Mouse (Mus musculus) hindbrain, embryonic 16.5 days (tissue): ENCODE results near the gene Tctn1. TPM values are rescaled to one million over a fixed set of nuclear protein-coding genes. Genes with fewer than 3 reads are reported as not detected.

Source experiments
- ATAC-seq: fragments of 200-750 bp; cut with Nextera tagmentation; 2 replicates; pipeline ENCODE4 v1.8.0; 2017; ENCODE audit warnings: moderate TSS enrichment, moderate library complexity
- H3K27ac ChIP-seq: fragments of 300-500 bp; sonication (generic); 2 replicates; pipeline ENCODE4 v1.5.1; 2014; ENCODE audit warnings: low read depth, mild to moderate bottlenecking, control low read depth, low read length, moderate library complexity
- H3K27me3 ChIP-seq: fragments of 300-500 bp; sonication (generic); replicated peaks from 2 replicates; pipeline ENCODE4 v1.6.1; 2014; ENCODE audit warnings: low read length; ENCODE audit not compliant: control insufficient read depth, insufficient read depth
- H3K36me3 ChIP-seq: fragments of 300-500 bp; sonication (generic); 2 replicates; pipeline ENCODE4 v1.6.1; 2014; ENCODE audit warnings: mild to moderate bottlenecking, low read length, moderate library complexity, mixed read lengths; ENCODE audit not compliant: control insufficient read depth, insufficient read depth
- H3K4me1 ChIP-seq: fragments of 300-500 bp; sonication (generic); 2 replicates; pipeline ENCODE4 v1.6.1; 2014; ENCODE audit warnings: low read depth, low read length; ENCODE audit not compliant: control insufficient read depth, insufficient read depth
- H3K4me2 ChIP-seq: fragments of 300-500 bp; sonication (generic); 2 replicates; pipeline ENCODE4 v1.6.1; 2014; ENCODE audit warnings: mild to moderate bottlenecking, low read length, control low read depth, moderate library complexity
- H3K4me3 ChIP-seq: fragments of 300-500 bp; sonication (generic); 2 replicates; pipeline ENCODE4 v1.5.1; 2014; ENCODE audit warnings: mild to moderate bottlenecking, low read length, control low read depth, moderate library complexity
- H3K9ac ChIP-seq: fragments of 300-500 bp; sonication (generic); 2 replicates; pipeline ENCODE4 v1.6.1; 2014; ENCODE audit warnings: low read depth, mild to moderate bottlenecking, control low read depth, low read length, moderate library complexity
- H3K9me3 ChIP-seq: fragments of 300-500 bp; sonication (generic); 2 replicates; pipeline ENCODE4 v1.6.1; 2014; ENCODE audit warnings: mild to moderate bottlenecking, low read length, moderate library complexity; ENCODE audit not compliant: control insufficient read depth
- WGBS: fragments of 180-500 bp; shearing (Covaris S2); extraction: QIAGEN DNeasy Blood & Tissue Kit; methylation state at CpG from one replicate; pipeline ENCODE4 v1.1.7; 2014; 5-methylcytosine and 5-hydroxymethylcytosine counted together
- polyA plus RNA-seq: library from polyadenylated mRNA; unstranded; fragments of >200 nt; fragmentation: Nextera tagmentation; extraction: Ambion mirVana; gene quantifications from 2 replicates; pipeline ENCODE4 v1.2.1, GENCODE M21; 2015

The Tctn1 gene
- polyA plus RNA-seq, 1 experiment from 2014 or later = 5.3 TPM

- H3K4me2 ChIP-seq = no peak overlapping the region
- H3K9ac ChIP-seq = no peak overlapping the region
- H3K9me3 ChIP-seq = no peaks in the 10 kb centered on the region
- peaks cover 13% of the 10 kb centered on the region for H3K36me3 ChIP-seq
- 55% methylated on average over 7 of the region's 7 CpGs for WGBS
- no peaks in the 10 kb centered on the region for H3K27me3 ChIP-seq
- H3K4me1 ChIP-seq = peaks cover 3% of the 10 kb centered on the region; the same call in 1 of the 2 replicates
- H3K27ac ChIP-seq = no peak overlapping the region
- H3K4me3 ChIP-seq = no peak overlapping the region
- ATAC-seq = no peak
These were observed 2.2 kb downstream of the Tctn1 start for GRCm38 (mm10) chr5:122262104-122262503.

- Histone ChIP-seq H3K4me1 (no peaks in the 10 kb centered on the region; the same call in 1 of the 2 replicates), H3K4me3 (no peak overlapping the region), H3K4me2 (no peak overlapping the region), H3K36me3 (peaks cover 28% of the 10 kb centered on the region), H3K27me3 (no peaks in the 10 kb centered on the region), H3K9me3 (no peaks in the 10 kb centered on the region), H3K9ac (no peak overlapping the region), H3K27ac (no peak overlapping the region)
- 89% methylated on average over 6 of the region's 6 CpGs for WGBS
- no peak for ATAC-seq
These were observed 6.1 kb downstream of the Tctn1 start for GRCm38 (mm10) chr5:122258027-122258741.

- H3K9me3 ChIP-seq = no peaks in the 10 kb centered on the region
- no peaks in the 10 kb centered on the region for H3K4me1 ChIP-seq
- H3K4me3 ChIP-seq = no peak overlapping the region
- H3K36me3 ChIP-seq = peaks cover 28% of the 10 kb centered on the region
- H3K27me3 ChIP-seq = no peaks in the 10 kb centered on the region
- H3K9ac ChIP-seq = no peak overlapping the region
- H3K27ac ChIP-seq = no peak overlapping the region
- WGBS = 84% methylated on average over 17 of the region's 17 CpGs
- no peak for ATAC-seq
- no peak overlapping the region for H3K4me2 ChIP-seq
These were observed 12.2 kb downstream of the Tctn1 start for GRCm38 (mm10) chr5:122251895-122252606.

GRCm38 (mm10) chr5:122249281-122249680, 15.0 kb downstream of the Tctn1 start:
- Histone ChIP-seq H3K36me3 (peaks cover 18% of the 10 kb centered on the region), H3K4me3 (no peak overlapping the region), H3K4me1 (no peaks in the 10 kb centered on the region), H3K4me2 (no peak overlapping the region), H3K27me3 (no peaks in the 10 kb centered on the region), H3K9me3 (no peaks in the 10 kb centered on the region), H3K9ac (no peak overlapping the region), H3K27ac (no peak overlapping the region)
- WGBS = 91% methylated on average over 4 of the region's 4 CpGs
- ATAC-seq = no peak

GRCm38 (mm10) chr5:122247934-122248333, 16.3 kb downstream of the Tctn1 start:
- H3K9me3 ChIP-seq = no peaks in the 10 kb centered on the region
- H3K27me3 ChIP-seq = no peaks in the 10 kb centered on the region
- H3K36me3 ChIP-seq = peaks cover 14% of the 10 kb centered on the region
- H3K27ac ChIP-seq = no peak overlapping the region
- WGBS = 91% methylated on average over 7 of the region's 7 CpGs
- H3K4me1 ChIP-seq = peaks cover 3% of the 10 kb centered on the region
- ATAC-seq = no peak
- no peak overlapping the region for H3K9ac ChIP-seq
- H3K4me2 ChIP-seq = no peak overlapping the region
- H3K4me3 ChIP-seq = no peak overlapping the region

GRCm38 (mm10) chr5:122247529-122247928, 16.7 kb downstream of the Tctn1 start:
- Histone ChIP-seq H3K36me3 (peaks cover 14% of the 10 kb centered on the region), H3K9me3 (no peaks in the 10 kb centered on the region), H3K4me3 (no peak overlapping the region), H3K4me2 (no peak overlapping the region), H3K9ac (no peak overlapping the region), H3K4me1 (peaks cover 3% of the 10 kb centered on the region), H3K27ac (no peak overlapping the region), H3K27me3 (no peaks in the 10 kb centered on the region)
- 86% methylated on average over 11 of the region's 11 CpGs for WGBS
- no peak for ATAC-seq

GRCm38 (mm10) chr5:122246547-122247167, 17.6 kb downstream of the Tctn1 start:
- no peak overlapping the region for H3K4me3 ChIP-seq
- no peaks in the 10 kb centered on the region for H3K9me3 ChIP-seq
- WGBS = 90% methylated on average over 10 of the region's 10 CpGs
- no peak overlapping the region for H3K4me2 ChIP-seq
- no peaks in the 10 kb centered on the region for H3K27me3 ChIP-seq
- H3K36me3 ChIP-seq = peaks cover 14% of the 10 kb centered on the region
- H3K9ac ChIP-seq = no peak overlapping the region
- peaks cover 3% of the 10 kb centered on the region for H3K4me1 ChIP-seq
- no peak overlapping the region for H3K27ac ChIP-seq
- ATAC-seq = no peak

- H3K27ac ChIP-seq = no peak overlapping the region
- no peak for ATAC-seq
- no peaks in the 10 kb centered on the region for H3K9me3 ChIP-seq
- H3K4me2 ChIP-seq = no peak overlapping the region
- no peaks in the 10 kb centered on the region for H3K27me3 ChIP-seq
- 66% methylated on average over 3 of the region's 3 CpGs for WGBS
- H3K4me3 ChIP-seq = no peak overlapping the region
- H3K36me3 ChIP-seq = peaks cover 14% of the 10 kb centered on the region
- H3K4me1 ChIP-seq = peaks cover 3% of the 10 kb centered on the region
- no peak overlapping the region for H3K9ac ChIP-seq
These were observed 19.1 kb downstream of the Tctn1 start for GRCm38 (mm10) chr5:122245186-122245585.
